Mouse (Mus musculus): ENCODE data around the gene Atp13a3.
A peak's percentile ranks its signal among the peaks of the same experiment; 100 is the strongest.

Atp13a3 gene

GRCm38 (mm10) chr16:30283743-30284337, 121.9 kb downstream of the Atp13a3 start:
- no peak for DNase-seq (ENCODE audit: extremely low read depth, insufficient read length, low spot score)

GRCm38 (mm10) chr16:30282844-30283495, 122.8 kb downstream of the Atp13a3 start, which contains the start of gene Lrrc15:
Gene Lrrc15, minus strand, starts transcription at chr16:30283256.
- DNase-seq (ENCODE audit: extremely low read depth, insufficient read length, low spot score), result no peak

GRCm38 (mm10) chr16:30280676-30281297, 125.0 kb downstream of the Atp13a3 start:
- no peak for DNase-seq (ENCODE audit: extremely low read depth, insufficient read length, low spot score)

GRCm38 (mm10) chr16:30278406-30278805, 127.4 kb downstream of the Atp13a3 start:
- no peak for DNase-seq (ENCODE audit: extremely low read depth, insufficient read length, low spot score)

DNA sequence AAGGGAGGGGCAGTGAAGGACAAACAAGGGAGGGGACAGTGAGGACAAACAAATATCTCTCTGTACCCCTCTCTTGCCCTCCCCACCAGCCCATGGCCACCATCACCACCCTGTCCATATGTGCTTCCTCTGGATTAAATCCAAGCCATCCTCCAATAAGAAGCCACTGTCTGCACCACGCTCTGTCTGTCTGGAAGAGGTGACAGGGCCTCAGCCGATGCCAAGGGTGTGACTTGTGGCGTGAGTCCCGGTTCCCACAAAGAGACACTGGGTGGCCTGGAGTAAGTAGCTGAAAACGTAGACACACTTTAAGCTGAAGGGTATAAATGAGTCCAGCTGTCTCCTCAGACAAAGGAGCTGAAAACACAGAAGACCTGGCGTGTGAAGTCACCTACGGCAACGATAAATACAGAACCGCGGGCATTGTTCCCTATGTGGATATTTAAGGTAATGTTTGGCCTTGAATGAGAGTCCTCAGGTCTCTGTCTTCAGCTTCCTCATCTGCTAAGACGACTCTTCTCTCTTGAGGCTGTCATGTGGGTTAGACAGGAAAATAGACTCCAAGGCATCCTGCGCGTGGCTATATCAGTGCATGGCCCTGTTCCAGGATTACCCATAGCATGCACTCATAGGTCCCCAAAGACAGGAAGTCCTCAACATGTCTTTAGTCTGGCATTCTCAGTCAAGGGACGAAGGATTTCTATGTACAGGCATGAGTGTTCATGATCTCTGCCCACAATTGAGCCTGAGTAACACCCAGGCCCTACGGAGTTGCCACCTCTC, 130.0 kb downstream of the Atp13a3 start:
- no peak for DNase-seq (ENCODE audit: extremely low read depth, insufficient read length, low spot score)

- DNase-seq (ENCODE audit: extremely low read depth, insufficient read length, low spot score), result no peak
Measured at GRCm38 (mm10) chr16:30273065-30273464, 132.7 kb downstream of the Atp13a3 start.

- DNase-seq (ENCODE audit: extremely low read depth, insufficient read length, low spot score), result no peak
Measured at GRCm38 (mm10) chr16:30271941-30272595, 133.7 kb downstream of the Atp13a3 start.

DNA sequence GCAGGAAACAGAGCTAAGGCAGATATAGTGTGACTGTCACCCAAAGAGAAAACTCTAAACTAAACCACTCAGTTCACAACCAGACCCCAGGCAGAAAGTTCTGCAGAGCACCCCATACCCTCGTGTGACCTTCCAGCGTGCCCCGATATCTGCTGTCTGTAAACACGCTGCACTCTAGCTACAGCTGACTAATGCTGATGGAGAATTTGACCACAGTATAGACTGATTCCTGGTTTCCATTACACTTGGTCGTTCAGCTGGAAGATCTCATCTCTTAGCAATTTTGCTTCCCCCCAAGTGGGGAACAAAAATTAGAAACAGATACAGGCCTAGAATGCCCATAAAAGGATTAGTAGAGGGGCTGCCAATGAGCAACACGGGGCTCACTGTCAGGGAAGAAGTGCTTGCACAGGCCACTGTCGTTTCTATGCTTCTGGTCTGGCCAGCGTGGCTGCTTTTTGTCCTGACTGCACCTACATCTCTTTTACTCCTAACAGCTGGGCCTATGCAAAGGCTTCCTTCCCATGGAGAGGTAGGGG, 134.5 kb downstream of the Atp13a3 start:
- DNase-seq (ENCODE audit: extremely low read depth, insufficient read length, low spot score), result no peak

DNA sequence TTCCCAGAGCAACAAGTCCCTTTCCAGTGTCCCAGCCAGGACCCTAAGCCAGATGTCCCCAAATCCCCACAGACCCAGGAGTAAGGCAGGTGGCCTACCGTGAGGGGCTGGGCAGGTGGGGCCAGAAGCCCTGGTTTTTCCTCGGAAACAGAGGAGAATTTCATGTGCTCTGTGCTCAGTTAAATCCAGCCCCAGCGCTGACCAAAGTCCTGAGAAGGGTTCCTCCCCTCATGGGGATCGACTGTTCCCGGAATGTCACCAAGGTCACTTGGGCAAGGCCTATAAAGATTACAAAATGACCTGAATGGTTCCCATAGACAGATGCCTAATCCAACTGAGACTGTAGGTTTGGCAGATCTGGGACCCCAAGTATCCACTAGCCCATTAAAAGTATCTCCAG, 138.4 kb downstream of the Atp13a3 start, which contains the start of gene Cpn2:
Cpn2 (minus strand) TSS at position 141 of the 400 bp plus-strand sequence.
- DNase-seq (ENCODE audit: extremely low read depth, insufficient read length, low spot score), result no peak

GRCm38 (mm10) chr16:30266561-30266960, 139.2 kb downstream of the Atp13a3 start:
- DNase-seq (ENCODE audit: extremely low read depth, insufficient read length, low spot score), result no peak

DNA sequence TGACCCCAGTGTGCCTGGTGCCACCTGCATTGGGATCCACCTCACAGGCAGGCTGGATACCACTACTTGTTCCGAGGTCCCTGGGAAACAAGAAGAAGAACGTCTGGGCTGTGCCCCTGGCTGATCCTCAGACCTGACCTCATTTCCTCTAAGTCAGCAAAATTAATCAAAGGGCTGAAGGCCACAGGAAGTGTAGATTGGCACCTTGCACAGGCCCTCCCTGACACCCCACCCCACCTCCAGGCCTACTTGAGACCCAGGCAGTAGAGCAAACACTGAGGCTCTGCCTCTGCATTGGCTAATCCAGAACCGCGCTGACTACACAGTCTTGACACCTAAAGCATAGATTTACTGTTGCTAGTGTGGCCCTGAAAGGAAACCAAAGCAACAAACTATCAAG, 140.2 kb downstream of the Atp13a3 start:
- no peak for DNase-seq (ENCODE audit: extremely low read depth, insufficient read length, low spot score)

DNA sequence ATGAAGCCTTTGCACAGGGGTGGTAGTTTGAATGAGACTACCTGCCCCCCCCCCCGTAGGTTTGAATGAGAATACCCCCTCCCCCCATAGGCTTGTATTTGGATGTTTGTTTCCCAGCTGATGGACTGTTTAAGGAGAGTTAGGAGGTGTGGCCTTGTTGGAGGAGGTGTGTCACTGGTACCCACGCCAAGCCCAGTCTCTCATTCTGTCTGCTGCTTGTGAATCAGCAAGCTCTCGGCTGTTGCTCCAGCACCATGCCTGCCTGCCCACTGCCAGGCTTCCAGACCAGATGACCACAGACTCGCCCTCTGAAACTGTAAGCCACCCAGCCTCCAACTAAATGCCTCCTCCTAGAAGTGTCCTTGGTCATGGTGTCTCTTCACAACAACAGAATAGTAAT, 142.6 kb downstream of the Atp13a3 start:
- peak; percentile 47 for DNase-seq (ENCODE audit: extremely low read depth, insufficient read length, low spot score)

- peak; percentile 42 for DNase-seq (ENCODE audit: extremely low read depth, insufficient read length, low spot score)
Measured at GRCm38 (mm10) chr16:30262664-30263063, 143.1 kb downstream of the Atp13a3 start.

Data from 3134 (cell line).